Mouse (Mus musculus) CH12.LX (cell line): ENCODE measurements at regions not wholly inside any gene's neighbourhood (a gene's known extent, or its start where the extent isn't known, plus 50 kb on each side); places are given as distances from the start of the nearest gene placed in this dataset.

Experiments
- DNase-seq: peaks from one replicate; pipeline ENCODE4 v3.0.0-alpha.2; 2013; ENCODE audit errors: extremely low read depth
- H3K27ac ChIP-seq: 2 replicates; pipeline ENCODE4 v1.5.1; 2012; ENCODE audit warnings: low read depth, mild to moderate bottlenecking, control low read depth, moderate library complexity; ENCODE audit not compliant: insufficient read depth
- H3K27me3 ChIP-seq: replicated peaks from 2 replicates; pipeline ENCODE3; 2012; ENCODE audit warnings: inconsistent platforms
- H3K36me3 ChIP-seq, 2 experiments: replicated peaks in 1 of 2; 2 replicates each; pipeline versions ENCODE3 to v1.6.1; 2012; ENCODE audit warnings: inconsistent platforms in 1 of 2, low read length in 1 of 2, mild to moderate bottlenecking in 1 of 2, mixed read lengths in 1 of 2, moderate library complexity in 1 of 2; ENCODE audit not compliant: control insufficient read depth in 1 of 2, insufficient read depth in 1 of 2
- H3K4me1 ChIP-seq, 2 experiments: 2 replicates each; pipeline ENCODE4 v1.6.1; 2012; ENCODE audit warnings: inconsistent platforms in 1 of 2, moderate library complexity in 1 of 2; ENCODE audit not compliant: insufficient read depth in 2 of 2, control insufficient read depth in 1 of 2
- H3K4me2 ChIP-seq: 2 replicates; pipeline ENCODE4 v1.6.1; 2012; ENCODE audit warnings: low read depth, mild to moderate bottlenecking, control low read depth; ENCODE audit not compliant: poor library complexity, insufficient read depth, severe bottlenecking
- H3K4me3 ChIP-seq, 3 experiments: fragments of 150-350 bp in 1 of 3; sonication (generic) in 1 of 3; replicated peaks in 1 of 3; 2 replicates each; pipeline versions ENCODE3 to v1.5.1; 2011 to 2012; ENCODE audit warnings: low read depth in 2 of 3, low read length in 2 of 3, mild to moderate bottlenecking in 2 of 3, moderate library complexity in 2 of 3, control low read depth in 1 of 3, improper control_type of control experiment in 1 of 3, inconsistent platforms in 1 of 3, mixed read lengths in 1 of 3; ENCODE audit not compliant: poor library complexity in 1 of 3
- H3K79me2 ChIP-seq: replicated peaks from 2 replicates; pipeline ENCODE4 v1.6.1; 2012; ENCODE audit warnings: mild to moderate bottlenecking, moderate library complexity; ENCODE audit not compliant: control insufficient read depth, poor library complexity, insufficient read depth, severe bottlenecking; ENCODE audit errors: extremely low read depth
- H3K9ac ChIP-seq: 2 replicates; pipeline ENCODE4 v1.6.1; 2012; ENCODE audit warnings: low read depth, mild to moderate bottlenecking, control low read depth, moderate library complexity; ENCODE audit not compliant: insufficient read depth
- H3K9me3 ChIP-seq: replicated peaks from 2 replicates; pipeline ENCODE3; 2012; ENCODE audit warnings: low read length, inconsistent platforms, mixed read lengths
- CHD2 ChIP-seq: IDR thresholded peaks from 2 replicates; pipeline ENCODE4 v1.6.1; 2011; ENCODE audit warnings: low read length, improper control_type of control experiment
- CTCF ChIP-seq, 2 experiments: IDR thresholded peaks in 1 of 2; conservative IDR thresholded peaks in 1 of 2; 2 replicates each; pipeline ENCODE4 v1.5.1; 2011 to 2012; ENCODE audit warnings: low read depth in 2 of 2, low read length in 2 of 2, improper control_type of control experiment in 1 of 2, inconsistent platforms in 1 of 2, mild to moderate bottlenecking in 1 of 2, moderate library complexity in 1 of 2
- E2F4 ChIP-seq: IDR thresholded peaks from 2 replicates; pipeline ENCODE4 v1.6.1; 2011; ENCODE audit warnings: low read depth, low read length, improper control_type of control experiment; ENCODE audit not compliant: insufficient replicate concordance
- HCFC1 ChIP-seq: IDR thresholded peaks from 2 replicates; pipeline ENCODE4 v1.6.1; 2012; ENCODE audit warnings: low read depth, mild to moderate bottlenecking, inconsistent platforms, low read length, improper control_type of control experiment
- JUN ChIP-seq: IDR thresholded peaks from 2 replicates; pipeline ENCODE4 v1.6.1; 2011; ENCODE audit warnings: low read depth, mild to moderate bottlenecking, low read length, improper control_type of control experiment, moderate library complexity; ENCODE audit not compliant: insufficient read depth
- KAT2A ChIP-seq: IDR thresholded peaks from 2 replicates; pipeline ENCODE4 v1.6.1; 2012; ENCODE audit warnings: low read length, improper control_type of control experiment, inconsistent platforms; ENCODE audit not compliant: insufficient replicate concordance
- MAX ChIP-seq: IDR thresholded peaks from 2 replicates; pipeline ENCODE4 v1.6.1; 2011; ENCODE audit warnings: low read length, improper control_type of control experiment
- MEF2A ChIP-seq: IDR thresholded peaks from 2 replicates; pipeline ENCODE4 v1.6.1; 2014; ENCODE audit warnings: low read depth, mild to moderate bottlenecking, inconsistent platforms, low read length, improper control_type of control experiment, borderline replicate concordance
- MXI1 ChIP-seq: IDR thresholded peaks from 2 replicates; pipeline ENCODE4 v1.6.1; 2011; ENCODE audit warnings: mild to moderate bottlenecking, low read depth, low read length, improper control_type of control experiment
- NRF1 ChIP-seq: IDR thresholded peaks from 2 replicates; pipeline ENCODE4 v1.6.1; 2014; ENCODE audit warnings: low read depth, mild to moderate bottlenecking, inconsistent platforms, low read length, improper control_type of control experiment, moderate library complexity
- PAX5 ChIP-seq: IDR thresholded peaks from 2 replicates; pipeline ENCODE4 v1.6.1; 2012; ENCODE audit warnings: low read length, inconsistent platforms, mixed read lengths
- SIN3A ChIP-seq: IDR thresholded peaks from 2 replicates; pipeline ENCODE4 v1.6.1; 2012; ENCODE audit warnings: low read length, improper control_type of control experiment, inconsistent platforms
- SMC3 ChIP-seq: IDR thresholded peaks from 2 replicates; pipeline ENCODE4 v1.6.1; 2011; ENCODE audit warnings: low read depth, low read length, improper control_type of control experiment
- TBP ChIP-seq: conservative IDR thresholded peaks from 2 replicates; pipeline ENCODE4 v1.6.1; 2011; ENCODE audit warnings: low read depth, low read length, improper control_type of control experiment
- UBTF ChIP-seq: IDR thresholded peaks from 2 replicates; pipeline ENCODE4 v1.6.1; 2012; ENCODE audit warnings: low read depth, mild to moderate bottlenecking, inconsistent platforms, low read length, improper control_type of control experiment, moderate library complexity
- USF1 ChIP-seq: IDR thresholded peaks from 2 replicates; pipeline ENCODE4 v1.6.1; 2014; ENCODE audit warnings: low read depth, mild to moderate bottlenecking, inconsistent platforms, low read length, improper control_type of control experiment
- ZC3H11A ChIP-seq: IDR thresholded peaks from 2 replicates; pipeline ENCODE4 v1.6.1; 2012; ENCODE audit warnings: low read depth, mild to moderate bottlenecking, inconsistent platforms, low read length, improper control_type of control experiment
- ZMIZ1 ChIP-seq: IDR thresholded peaks from 2 replicates; pipeline ENCODE4 v1.6.1; 2012; ENCODE audit warnings: low read depth, mild to moderate bottlenecking, inconsistent platforms, low read length, improper control_type of control experiment
- ZNF384 ChIP-seq: IDR thresholded peaks from 2 replicates; pipeline ENCODE4 v1.6.1; 2012; ENCODE audit warnings: low read depth, low read length, improper control_type of control experiment, inconsistent platforms
- dilution Hi-C: fragments of 300-500 bp; cut with MboI; formaldehyde crosslinking; loops from 2 replicates; pipeline ENCODE4 v1.14.3; 2020; ENCODE audit warnings: low sequenced_read_pairs; ENCODE audit not compliant: extremely low pct_unique_long_range_greater_than_20kb, extremely low pct_ligation_motif_present
- in situ Hi-C: fragments of 300-500 bp; cut with MboI; formaldehyde crosslinking; loops from 3 replicates; pipeline ENCODE4 v1.14.3; 2019; ENCODE audit warnings: low sequenced_read_pairs, low pct_ligation_motif_present, low pct_unique_long_range_greater_than_20kb, mixed read lengths

DNA sequence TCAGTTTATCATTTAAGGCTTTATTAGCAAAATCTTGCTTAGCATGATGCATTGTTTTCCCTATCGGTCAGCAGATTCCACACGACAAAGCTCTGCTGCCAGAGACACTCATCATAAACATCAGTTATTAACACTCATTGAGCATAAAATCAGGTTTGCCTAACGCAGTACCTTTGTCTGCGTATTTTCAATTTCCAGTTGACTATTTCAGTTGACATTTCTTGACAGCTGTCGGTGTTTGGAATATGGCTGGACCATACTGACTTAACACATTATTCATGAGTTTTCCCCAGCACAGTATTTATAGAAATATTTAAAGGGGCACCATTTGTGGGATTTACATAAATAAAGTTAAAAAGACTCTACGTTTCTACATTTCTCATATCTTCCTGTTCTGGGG is 972.7 kb upstream of the Lcorl start:
- no peaks in the 10 kb centered on the region for H3K36me3 ChIP-seq
- H3K4me1 ChIP-seq: no peaks in the 10 kb centered on the region
- TF ChIP-seq USF1 (no peak), TBP (no peak), ZNF384 (no peak), UBTF (no peak)
- no peaks in the 10 kb centered on the region for H3K27me3 ChIP-seq
- no peak for DNase-seq
- dilution Hi-C loops (no loop called here), in situ Hi-C loops (no loop called here)
- H3K79me2 ChIP-seq: no peaks in the 10 kb centered on the region
- no peak overlapping the region for H3K27ac ChIP-seq
- H3K4me3 ChIP-seq: no peak overlapping the region
- H3K4me2 ChIP-seq: no peak overlapping the region
- peaks cover 40% of the 10 kb centered on the region for H3K9me3 ChIP-seq
- no peak overlapping the region for H3K9ac ChIP-seq

DNA sequence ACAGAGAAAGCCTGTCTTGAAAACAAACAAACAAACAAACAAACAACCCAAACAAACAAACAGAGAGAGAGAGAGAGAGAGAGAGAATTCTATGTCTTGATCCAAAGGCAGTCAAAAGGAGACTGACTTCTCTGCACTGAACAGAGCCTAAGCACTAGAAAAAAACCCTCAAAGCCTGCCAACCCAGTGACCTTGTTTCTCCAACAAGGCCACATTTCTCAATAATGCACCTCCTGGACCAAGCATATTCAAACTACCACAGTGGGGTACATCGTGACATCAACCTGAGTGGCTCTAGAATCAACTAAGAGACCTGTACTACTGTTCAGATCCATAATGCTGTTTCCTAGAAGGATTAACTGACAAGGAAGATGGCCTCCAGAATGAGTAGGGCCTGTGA is 969.0 kb upstream of the Lcorl start:
- H3K9me3 ChIP-seq: peaks cover 45% of the 10 kb centered on the region
- H3K36me3 ChIP-seq: no peaks in the 10 kb centered on the region
- H3K4me3 ChIP-seq: no peak overlapping the region
- no peaks in the 10 kb centered on the region for H3K79me2 ChIP-seq
- H3K4me2 ChIP-seq: no peak overlapping the region
- no peak overlapping the region for H3K27ac ChIP-seq
- no peak for DNase-seq
- TF ChIP-seq SIN3A (no peak), UBTF (no peak), SMC3 (no peak), ZC3H11A (no peak), MXI1 (no peak), MEF2A (no peak), USF1 (no peak), TBP (no peak), PAX5 (no peak), JUN (no peak), E2F4 (no peak), CTCF (conservative IDR thresholded peaks at IDR 0.05 in 1 of 2, IDR thresholded peaks at IDR 0.05 in 1 of 2; ENCODE audit: low read depth in 2 of 2, low read length in 2 of 2) (no peak), HCFC1 (no peak), CHD2 (no peak), NRF1 (no peak), MAX (no peak), ZMIZ1 (no peak), KAT2A (no peak)
- H3K9ac ChIP-seq: no peak overlapping the region
- dilution Hi-C loops: no loop called here
- H3K27me3 ChIP-seq: no peaks in the 10 kb centered on the region
- H3K4me1 ChIP-seq: no peaks in the 10 kb centered on the region
- in situ Hi-C loops: no loop called here
